Mouse (Mus musculus) adrenal gland, adult (tissue): ENCODE results near the gene Wrap53.

Experiments
- DNase-seq, 2 experiments: peaks; one replicate each; pipeline ENCODE4 v3.0.0; 2022 to 2023; ENCODE audit warnings: low spot score in 1 of 2; ENCODE audit not compliant: inconsistent age in 2 of 2

Gene Wrap53

GRCm38 (mm10) chr11:69603516-69603915 is 23.5 kb upstream of the Wrap53 start:
- no peak for DNase-seq

- peak; percentile 48 to 78 for DNase-seq
These were observed 21.7 kb upstream of the Wrap53 start for GRCm38 (mm10) chr11:69601768-69602167.

- DNase-seq: peak in 1 of 2 experiments; percentile 71
These were observed 20.0 kb upstream of the Wrap53 start for GRCm38 (mm10) chr11:69600098-69600497.

- DNase-seq: no peak
These were observed 19.4 kb upstream of the Wrap53 start for GRCm38 (mm10) chr11:69599436-69599835.

- no peak for DNase-seq
These were observed 14.8 kb upstream of the Wrap53 start for GRCm38 (mm10) chr11:69594853-69595252.

- DNase-seq: no peak
These were observed 12.7 kb upstream of the Wrap53 start for GRCm38 (mm10) chr11:69592799-69593198.

GRCm38 (mm10) chr11:69591899-69592637 is 12.0 kb upstream of the Wrap53 start:
- no peak for DNase-seq

- DNase-seq: no peak
These were observed 11.4 kb upstream of the Wrap53 start for GRCm38 (mm10) chr11:69591424-69591823.

GRCm38 (mm10) chr11:69590622-69591021 is 10.6 kb upstream of the Wrap53 start:
- DNase-seq: no peak

- DNase-seq: no peak
These were observed 9.3 kb upstream of the Wrap53 start for GRCm38 (mm10) chr11:69589207-69589834.

GRCm38 (mm10) chr11:69585718-69586325 is 5.8 kb upstream of the Wrap53 start:
- DNase-seq: peak in 1 of 2 experiments; percentile 18

GRCm38 (mm10) chr11:69584937-69585336 is 4.9 kb upstream of the Wrap53 start:
- peak in 1 of 2 experiments; percentile 24 for DNase-seq

- DNase-seq: no peak
These were observed 4.0 kb upstream of the Wrap53 start for GRCm38 (mm10) chr11:69584008-69584407.

GRCm38 (mm10) chr11:69582230-69582805 is 2.3 kb upstream of the Wrap53 start:
- no peak for DNase-seq

- no peak for DNase-seq
These were observed 1.8 kb upstream of the Wrap53 start for GRCm38 (mm10) chr11:69581814-69582213.

- DNase-seq: peak; percentile 92 to 97
These were observed 1.2 kb upstream of the Wrap53 start for GRCm38 (mm10) chr11:69581147-69581688.

- DNase-seq: no peak
These were observed 604 bp upstream of the Wrap53 start for GRCm38 (mm10) chr11:69580572-69581146.

- peak; percentile 97 to 100 for DNase-seq
These were observed 682 bp downstream of the Wrap53 start for GRCm38 (mm10) chr11:69579128-69580017.

- no peak for DNase-seq
These were observed 1.8 kb downstream of the Wrap53 start for GRCm38 (mm10) chr11:69578301-69578700.

GRCm38 (mm10) chr11:69576307-69576706 is 3.7 kb downstream of the Wrap53 start:
- DNase-seq: no peak
